Mouse (Mus musculus): Measurements from ENCODE around the gene Pigl.
A peak's percentile ranks its signal among the peaks of the same experiment; 100 is the strongest.
"Not testable (repeated sequence)": the region's sequence is repeated elsewhere in the genome, so short reads cannot be mapped to it uniquely, and the experiment has no call there.

The Pigl gene

DNA sequence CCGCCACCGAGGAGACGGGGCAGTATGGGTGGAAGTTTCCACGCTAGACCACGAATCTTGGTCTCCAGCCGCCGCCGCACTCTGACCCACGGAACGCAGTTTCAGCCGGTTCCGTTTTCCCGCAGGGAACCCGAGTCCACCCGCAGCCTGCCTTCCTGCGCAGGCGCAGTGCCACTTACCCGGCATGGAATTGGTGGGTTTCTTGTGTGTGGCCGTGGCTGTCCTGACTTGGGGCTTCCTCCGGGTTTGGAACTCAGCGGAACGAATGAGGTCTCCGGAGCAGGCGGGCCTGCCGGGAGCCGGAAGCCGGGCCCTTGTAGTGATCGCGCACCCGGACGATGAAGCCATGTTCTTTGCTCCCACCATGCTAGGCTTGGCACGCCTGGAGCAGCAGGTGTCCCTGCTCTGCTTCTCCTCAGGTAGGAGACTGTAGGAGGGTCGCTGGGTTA lies at the start of gene Pigl, which contains the start of gene Ncor1:
Pigl (plus strand) TSS at position 185 of the 449 bp plus-strand sequence.
Ncor1 (minus strand) TSS at position 266 of the 449 bp plus-strand sequence.
- peak; percentile 81 for DNase-seq

DNA sequence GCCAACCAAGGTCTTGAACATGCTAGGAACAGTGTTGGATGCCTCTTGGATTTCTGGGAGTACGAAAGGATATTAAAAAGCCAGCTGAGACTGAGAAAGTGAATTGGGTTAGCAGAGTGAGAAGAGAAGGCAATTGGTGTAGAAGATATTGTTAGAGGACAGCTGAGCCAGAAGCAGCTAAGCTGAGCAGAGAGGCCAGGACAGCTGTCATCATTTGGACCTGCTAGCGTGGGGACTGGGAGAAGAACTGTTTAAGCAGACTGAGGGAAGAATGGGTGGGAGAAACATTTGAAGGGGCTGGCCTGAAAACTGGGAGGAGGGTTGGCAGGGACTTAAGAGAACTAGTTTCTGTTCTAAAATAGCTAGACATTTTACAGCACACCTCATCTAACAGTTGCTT lies 49.4 kb upstream of the Pigl start:
- DNase-seq: no peak

DNA sequence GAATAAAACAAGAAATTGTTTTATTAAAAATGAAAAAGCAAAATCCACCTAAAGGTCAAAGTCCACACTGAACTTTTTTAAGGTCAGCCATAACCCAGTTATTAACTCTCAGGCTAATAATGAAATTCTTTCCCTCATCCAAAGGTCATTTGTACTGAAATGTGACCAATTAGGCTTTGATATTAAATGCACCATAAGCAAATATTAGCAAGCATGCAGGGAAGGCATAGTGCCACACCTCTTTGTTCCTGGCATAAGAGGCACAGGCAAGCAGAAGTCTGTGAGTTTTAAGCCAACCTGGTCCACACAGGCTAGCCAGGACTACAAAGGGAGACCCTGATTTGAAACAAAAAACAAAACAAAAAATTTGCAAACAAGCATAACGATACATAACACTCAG lies 48.6 kb upstream of the Pigl start:
- no peak for DNase-seq

DNA sequence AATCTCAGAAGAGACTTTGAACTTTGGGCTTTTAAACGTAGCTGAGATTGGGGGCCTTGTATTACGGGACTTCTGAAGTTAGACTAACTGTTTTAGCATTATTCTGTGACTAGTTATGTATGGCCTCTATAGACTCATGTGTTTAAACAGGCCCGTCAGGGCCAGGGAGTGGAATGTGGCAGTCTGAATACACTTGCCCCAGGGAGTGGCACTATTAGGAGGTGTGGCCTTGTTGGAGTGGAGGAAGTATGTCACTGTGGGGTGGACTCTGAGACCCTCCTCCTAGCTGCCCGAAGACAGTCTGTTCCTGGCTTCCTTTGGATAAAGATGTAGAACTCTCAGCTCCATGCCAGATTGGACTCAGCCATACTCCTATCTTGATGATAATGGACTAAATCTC lies 43.2 kb upstream of the Pigl start:
- no peak for DNase-seq

DNA sequence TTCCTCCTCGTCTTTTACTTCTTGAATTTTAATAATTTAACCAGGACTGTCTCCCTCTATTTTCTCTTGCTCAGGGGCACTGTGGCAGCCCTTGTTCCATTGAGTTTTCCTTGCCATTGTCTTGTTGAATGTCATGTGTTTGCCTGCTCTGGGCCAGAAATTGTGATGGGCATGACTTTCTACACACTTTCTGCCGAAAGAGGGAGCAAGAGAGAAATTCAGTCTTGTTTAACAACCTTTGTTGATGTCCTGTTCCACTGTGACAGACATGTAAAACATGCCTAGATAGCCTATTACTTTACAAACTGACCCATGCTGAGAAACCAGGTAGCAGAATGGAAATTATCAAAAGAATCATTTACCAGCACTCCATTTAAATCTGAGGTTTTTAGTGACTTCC lies 33.7 kb upstream of the Pigl start:
- no peak for DNase-seq

DNA sequence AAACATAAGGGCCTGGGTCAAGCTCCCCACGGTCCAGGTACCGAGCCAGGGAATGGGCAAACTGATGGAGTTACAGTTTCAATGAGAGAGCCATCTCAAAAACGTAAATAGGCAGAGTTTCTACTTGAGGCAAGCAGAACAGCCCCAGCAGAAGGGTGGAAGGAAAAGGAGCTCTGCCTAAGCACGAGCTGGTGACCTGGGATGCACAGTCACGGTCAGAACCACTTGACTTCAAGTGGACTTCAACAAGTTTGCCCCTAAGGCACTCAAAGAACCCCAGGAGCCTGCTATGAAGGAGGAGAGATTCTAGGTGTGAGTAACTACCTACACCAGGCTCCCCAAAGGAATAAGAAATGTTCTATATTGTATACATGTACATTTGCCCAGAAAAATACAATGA lies 32.0 kb upstream of the Pigl start:
- no peak for DNase-seq

DNA sequence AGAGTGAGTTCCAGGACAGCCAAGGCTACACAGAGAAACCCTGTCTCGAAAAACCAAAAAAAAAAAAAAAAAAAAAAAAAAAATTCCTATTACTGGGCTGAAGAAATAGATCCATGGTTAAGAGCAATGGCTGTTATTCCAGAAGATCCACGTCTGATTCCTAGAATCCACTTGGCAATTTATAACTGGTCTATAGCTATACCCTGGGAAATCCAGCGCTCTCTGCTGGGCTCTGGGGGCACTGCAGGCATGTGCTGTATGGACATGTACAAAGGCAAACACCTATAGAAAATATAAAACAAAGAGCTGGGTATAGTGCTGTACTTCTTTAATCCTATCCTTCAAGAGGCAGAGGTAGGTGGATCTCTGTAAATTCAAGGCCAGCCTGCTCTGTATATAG lies 31.2 kb upstream of the Pigl start:
- DNase-seq: peak; percentile 65

DNA sequence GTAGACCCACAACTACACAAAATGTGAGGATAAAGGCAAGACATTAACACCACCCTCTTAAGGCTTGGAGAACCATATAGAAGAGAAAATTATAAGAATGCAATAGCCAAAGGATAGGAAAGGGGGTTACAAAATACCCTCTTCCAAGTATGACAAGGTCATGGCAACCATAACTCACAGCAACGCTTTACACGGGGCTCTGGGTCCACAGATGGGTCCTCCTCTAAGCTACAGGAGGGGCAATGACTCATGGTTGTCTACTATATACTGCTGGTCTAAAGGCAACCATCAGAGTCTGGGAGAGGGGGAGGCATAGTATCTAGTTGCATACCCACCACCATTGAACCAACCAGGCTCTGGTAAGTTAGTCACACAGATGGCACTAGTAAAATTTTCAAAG lies 26.0 kb upstream of the Pigl start:
- no peak for DNase-seq

DNA sequence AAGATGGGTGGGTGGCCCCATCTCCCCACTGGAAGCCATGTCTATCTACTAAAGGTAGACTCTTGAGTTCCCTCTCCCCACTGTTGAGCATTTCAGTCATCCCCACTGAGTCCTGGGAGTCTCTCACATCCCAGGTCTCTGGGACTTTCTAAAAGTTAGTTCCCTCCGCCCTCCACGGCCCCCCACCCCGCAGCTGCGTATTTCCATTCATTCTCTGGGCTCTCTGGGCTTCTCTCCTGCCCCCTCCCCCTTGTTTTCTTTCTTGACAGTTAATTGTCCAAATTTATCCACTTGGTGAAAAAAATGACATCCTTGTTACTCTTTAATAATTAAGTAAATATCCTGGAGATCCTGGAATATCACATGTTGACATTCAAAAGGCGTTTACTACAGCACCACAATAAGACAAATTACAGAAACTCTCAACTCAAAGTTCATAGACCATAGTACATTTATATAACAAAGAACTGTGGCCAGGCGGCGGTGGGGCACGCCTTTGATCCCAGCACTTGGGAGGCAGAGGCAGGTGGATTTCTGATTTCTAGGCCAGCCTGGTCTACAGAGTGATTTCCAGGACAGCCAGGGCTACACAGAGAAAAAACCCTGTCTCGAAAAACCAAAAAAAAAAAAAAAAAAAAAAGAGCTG lies 17.5 kb upstream of the Pigl start:
- DNase-seq: no peak

DNA sequence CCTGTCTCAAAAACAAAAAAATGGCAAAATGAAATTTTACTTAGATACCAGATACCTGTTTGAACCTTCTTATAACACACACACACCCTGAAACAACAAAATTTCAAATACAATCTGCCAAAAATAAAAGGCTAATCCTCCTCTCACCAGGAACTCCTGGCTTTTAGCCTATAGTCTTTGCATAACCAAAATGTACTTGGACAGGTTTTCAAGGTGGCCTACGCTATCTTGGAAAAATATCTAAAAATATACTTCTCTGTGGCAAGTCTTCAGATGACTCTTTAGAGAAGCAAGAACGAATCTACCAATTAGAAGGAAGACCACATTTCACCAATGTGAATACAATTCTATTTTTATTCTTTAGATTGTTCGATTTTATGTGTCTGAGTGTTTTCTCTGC lies 12.5 kb upstream of the Pigl start:
- no peak for DNase-seq

DNA sequence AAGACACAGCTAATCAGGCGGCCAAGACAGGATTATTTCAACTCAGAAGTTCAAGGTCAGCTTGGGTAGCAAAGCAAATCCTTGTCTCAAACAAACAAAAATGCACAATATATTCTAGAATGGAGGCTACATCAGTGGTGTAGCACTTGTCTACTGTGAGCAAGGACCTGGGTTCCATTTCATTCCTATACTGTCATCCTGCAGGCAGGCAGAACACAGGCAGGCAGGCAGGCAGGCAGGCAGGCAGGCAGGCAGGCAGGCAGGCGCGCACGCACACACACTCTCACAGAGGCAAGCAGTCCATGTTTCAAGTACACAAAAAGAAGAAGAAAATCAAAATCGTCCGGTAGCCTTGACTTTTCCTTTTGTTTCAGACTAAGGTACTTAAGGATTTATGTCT lies 9.3 kb upstream of the Pigl start:
- DNase-seq: no peak

DNA sequence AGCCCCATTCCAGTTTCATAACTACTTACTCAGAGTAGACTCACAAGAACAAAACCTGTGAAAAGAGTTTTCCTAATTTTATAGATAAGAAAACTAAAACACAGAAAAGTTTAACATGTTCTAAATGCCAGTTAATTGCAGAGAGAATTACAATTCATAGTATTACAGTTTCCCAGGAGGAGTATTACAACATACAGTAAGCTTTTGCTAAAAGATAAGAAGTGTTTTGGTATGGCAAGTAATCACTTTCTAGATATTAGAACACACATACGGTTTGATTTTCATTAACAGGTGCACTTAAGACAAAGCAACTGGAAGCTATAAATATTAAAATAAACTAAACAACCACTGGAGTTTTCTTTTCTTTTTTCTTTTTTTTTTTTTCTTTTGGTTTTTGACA lies 3.1 kb upstream of the Pigl start:
- DNase-seq: no peak

DNA sequence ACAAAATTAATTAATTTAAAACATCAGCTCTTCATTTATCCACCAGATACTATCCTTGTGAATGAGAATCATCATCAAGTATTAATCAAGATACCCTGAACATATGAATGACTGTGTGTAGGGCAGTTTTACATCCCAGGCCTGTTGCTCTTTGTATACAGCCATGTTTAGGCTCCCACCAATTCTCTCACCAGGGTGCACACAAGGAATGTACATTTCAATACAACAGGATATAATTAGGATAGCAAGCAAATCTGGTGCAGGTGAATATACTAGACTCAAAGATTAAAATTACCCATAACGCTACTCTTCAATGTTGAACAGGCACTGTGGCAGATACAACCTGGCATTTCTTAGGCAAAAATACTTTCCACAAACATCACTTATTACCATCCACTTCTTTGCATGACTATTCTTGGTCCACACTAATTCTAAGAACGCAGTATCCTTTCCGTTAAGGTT lies 2.2 kb upstream of the Pigl start:
- no peak for DNase-seq

DNA sequence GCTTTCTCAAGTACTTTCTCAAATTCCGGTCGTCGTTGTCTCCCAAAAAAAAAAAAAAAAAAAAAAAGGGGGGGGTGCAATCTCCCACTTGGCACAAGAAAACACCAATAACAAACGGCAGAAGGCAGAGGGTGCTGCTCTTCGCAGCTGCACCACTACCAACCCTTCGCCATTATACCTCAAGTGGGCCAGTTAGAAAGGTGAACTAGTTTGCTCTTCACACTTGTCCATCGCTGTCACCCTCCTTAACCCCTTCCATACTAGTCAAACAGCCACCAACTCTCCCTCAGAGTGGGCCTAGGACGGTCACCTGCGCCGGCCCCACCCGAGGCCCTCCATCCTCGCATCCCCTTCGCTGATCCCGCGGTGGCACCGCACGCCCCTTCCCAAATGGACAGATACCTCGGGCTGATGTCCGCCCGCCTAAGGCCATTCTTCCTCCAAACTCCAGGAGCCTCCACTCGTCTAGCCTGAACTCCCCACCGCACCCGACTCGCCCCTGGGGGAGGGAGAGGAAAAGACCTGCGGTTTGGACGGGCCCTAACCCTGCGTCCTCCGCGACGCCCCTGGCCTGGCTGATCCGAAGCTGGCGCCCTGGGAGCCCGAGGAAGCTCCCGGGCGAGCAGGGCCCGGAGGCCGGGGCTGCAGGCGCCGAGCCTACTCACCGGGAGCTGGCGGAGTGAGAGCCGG lies 1.6 kb upstream of the Pigl start:
- DNase-seq: peak; percentile 65

DNA sequence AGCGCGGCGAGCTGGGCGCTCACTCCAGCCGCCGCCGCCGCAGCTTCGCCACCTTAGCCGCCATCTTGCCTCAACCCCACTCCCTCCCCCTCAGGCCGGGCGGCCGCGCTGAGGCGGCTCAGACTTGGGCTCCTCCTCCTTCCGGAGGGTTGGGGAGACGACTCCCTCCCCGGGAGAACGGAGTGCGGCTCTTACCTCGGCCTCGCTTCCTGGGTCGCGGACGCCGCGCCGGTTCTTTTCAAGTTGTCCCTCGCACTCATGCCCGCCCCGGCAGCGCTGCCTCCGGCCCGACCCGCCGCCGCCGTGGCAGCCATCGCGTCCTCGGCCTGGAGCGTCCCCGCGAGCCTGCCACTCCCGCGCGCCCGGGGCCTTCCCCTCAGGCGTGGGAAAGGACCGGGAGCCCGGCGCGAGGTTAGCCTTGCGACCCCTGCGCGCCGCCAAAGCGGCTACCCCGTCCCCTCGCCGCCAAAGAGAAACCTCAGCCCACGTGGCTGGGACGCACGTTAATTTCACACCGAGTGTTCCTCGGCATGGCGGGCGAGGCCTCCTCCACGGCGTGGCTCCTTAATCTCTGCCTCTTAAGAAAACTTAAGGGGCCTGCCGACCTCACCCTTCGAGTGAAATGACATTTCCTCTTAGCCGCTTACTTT lies 894 bp upstream of the Pigl start:
- DNase-seq: peak; percentile 93

DNA sequence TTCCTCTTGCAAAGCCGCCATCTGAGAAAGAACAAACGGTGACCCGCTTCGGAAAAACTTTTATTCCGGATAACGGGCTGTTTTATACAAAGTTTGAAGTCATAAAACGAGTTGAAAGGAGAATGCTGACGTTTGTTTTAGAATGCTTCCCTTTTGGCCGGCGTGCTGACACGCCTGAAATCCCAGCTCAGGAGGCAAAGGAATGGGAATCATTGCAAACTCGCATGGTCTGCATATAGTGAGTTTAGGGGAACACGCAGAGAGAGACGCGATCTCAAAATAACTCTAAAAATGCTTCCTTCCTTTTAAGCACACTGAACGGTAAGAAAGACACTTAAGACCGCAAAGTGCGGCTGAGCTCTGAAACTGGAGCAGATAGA lies 379 bp upstream of the Pigl start:
- no peak for DNase-seq

DNA sequence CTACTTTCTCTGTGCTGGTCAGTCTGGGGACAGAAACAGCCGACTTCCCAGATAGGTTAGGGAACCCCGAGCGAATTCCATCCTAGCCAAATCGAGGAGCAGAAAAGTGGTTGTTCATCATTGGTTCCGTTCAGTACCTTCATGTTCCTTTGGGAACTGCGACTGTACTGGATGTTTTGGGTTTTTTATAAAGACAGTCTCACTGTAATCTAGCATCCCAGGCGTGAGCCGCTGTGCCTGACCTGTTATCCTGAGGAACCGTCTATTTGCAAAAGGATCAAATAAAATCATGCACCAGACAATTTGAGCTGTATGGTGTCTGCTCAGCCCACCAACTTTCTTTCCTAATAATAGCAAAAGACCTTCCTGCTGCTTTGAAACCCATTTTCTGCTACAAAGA lies 520 bp downstream of the Pigl start:
- DNase-seq: no peak

DNA sequence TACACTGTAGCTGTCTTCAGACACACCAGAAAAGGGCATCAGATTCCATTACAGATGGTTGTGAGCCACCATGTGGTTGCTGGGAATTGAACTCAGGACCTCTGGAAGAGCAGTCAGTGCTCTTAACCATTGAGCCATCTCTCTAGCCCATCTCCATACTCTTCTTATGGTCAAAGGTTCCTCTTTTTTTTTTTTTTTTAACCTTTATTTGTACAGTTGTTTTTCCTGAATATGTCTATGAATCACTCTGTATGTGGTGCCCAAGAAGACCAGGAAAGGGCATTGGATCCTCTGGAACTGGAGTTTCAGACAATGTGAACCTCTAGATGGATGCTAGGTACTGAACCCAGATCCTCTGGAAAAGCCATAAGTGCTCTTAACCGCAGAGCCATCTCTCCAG lies 4.3 kb downstream of the Pigl start:
- not testable (repeated sequence) for DNase-seq

DNA sequence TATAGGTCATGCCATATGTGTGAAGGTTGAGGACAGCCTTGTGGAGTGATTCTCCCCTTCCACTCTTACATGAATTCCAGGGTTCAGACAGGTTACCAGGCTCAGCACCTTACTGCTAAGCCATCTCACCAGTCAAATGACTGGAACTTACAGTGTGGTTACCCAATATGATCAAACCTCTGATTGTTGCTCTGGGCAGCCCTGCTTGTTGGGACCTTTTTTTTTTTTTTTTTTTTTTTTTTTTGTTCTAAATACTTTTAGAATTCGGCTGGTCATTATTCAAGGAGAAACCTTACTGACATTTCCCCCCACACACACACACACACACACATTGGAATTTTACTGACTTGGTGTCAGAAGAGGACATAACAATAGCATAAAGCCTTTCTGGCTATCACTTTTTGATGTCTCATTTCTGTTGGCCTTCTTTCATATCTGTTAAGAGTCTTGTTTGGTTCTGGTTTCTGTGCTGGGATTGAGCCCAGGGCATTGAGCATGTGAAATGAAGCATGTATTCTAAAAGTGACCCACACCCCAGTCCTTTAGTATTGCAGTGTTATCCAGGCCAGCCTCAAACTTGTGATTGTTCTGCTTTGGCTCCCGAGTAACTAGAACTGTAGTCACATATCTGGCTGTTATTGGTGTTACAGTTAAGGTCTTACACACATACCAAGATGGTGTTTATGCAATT lies 5.1 kb downstream of the Pigl start:
- DNase-seq: no peak

DNA sequence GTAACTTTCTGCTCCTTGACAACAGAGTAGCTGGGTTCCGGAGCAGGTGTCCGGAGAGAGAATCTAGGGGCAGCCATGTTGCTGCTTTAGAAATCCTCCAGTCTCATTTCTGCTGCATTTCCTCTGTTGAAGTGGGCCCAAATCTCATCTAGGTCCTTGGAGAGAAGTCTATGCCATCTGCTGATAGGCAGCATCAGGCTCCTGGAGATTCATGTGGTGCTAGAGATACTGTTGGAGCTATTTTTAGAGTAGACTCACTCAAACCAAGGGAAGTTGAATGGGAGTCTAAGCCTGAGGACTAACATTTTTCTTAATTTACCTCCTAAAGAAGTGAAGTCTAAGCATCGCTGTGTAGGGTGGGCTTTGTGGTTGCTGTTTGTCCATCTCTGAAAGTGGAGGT lies 6.4 kb downstream of the Pigl start:
- no peak for DNase-seq

DNA sequence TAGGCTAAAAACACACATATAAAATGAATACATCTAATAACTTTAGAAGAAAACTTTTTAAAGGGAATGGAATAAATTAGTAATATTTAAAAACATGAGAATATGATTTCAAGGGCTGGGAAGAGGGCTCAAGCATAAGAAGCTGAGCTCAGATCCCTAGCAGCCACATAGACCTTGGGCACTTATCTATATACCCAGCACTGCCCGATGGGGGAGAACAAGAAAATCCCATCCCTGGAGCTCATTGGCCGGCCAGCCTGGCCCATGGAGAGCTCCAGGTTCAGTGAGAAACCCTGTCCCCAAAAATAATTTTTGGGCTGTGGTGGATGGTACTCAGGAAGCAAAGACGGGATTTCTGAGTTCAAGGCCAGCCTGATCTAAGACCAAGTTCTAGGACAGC lies 7.6 kb downstream of the Pigl start:
- no peak for DNase-seq

DNA sequence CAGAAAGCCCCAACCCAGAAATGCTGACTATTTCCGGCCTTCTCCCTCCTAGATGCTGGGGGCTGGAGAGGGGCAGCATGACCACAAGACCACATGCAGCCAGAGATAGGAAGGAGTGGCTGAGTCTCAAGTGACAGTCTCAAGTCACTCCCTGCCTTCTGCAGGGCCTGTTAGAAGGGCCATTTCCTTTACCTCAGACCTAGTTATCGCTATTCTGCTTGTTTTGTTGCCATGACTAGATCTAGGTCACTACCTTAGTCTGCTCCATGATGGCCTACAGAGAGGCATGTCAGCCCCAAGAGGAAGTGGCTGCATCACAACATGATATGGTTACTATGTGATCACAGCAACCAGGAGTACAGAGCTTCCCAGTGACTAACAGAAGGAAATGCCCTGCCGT lies 8.3 kb downstream of the Pigl start:
- peak; percentile 7 for DNase-seq

DNA sequence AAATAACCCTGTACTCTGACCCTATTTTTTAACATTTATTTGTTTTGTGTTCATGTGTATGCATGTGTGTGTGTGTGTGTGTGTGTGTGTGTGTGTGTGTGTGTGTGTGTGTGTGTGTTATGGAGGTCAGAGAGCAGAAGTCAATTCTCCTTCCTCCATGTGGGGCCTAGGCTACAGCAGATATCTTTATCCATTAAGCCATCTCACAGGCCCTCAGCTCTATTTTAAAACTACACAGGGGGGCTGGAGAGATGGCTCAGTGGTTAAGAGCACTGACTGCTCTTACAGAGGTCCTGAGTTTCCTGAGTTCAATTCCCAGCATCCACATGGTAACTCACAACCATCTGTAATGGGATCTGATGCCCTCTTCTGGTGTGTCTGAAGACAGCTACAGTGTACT lies 9.0 kb downstream of the Pigl start:
- DNase-seq: not testable (repeated sequence)

DNA sequence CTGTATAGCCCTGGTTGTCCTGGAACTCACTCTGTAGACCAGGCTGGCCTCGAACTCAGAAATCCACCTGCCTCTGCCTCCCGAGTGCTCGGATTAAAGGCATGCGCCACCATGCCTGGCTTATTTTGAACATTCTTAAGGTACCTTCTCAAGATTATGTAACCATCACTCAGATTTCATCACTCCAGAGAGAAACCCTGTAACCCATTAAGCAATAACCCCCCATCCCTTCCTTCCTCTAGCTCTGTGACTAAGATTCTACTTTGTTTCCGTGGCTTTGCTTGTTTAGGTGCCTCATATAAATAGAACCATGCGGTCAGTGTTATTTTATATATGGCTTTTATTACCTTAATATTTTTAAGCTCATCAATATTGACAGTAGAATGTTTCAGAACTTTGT lies 12.2 kb downstream of the Pigl start:
- no peak for DNase-seq

Data from thymus, postnatal 25 days (tissue).